Mouse (Mus musculus) neural tube, embryonic 10.5 days (tissue): Measurements from ENCODE around the gene Gcnt7.

Experiments used
- DNase-seq: peaks from one replicate; pipeline ENCODE4 v3.0.0-alpha.2; 2017; ENCODE audit warnings: low spot score; ENCODE audit errors: extremely low spot score

The Gcnt7 gene

DNA sequence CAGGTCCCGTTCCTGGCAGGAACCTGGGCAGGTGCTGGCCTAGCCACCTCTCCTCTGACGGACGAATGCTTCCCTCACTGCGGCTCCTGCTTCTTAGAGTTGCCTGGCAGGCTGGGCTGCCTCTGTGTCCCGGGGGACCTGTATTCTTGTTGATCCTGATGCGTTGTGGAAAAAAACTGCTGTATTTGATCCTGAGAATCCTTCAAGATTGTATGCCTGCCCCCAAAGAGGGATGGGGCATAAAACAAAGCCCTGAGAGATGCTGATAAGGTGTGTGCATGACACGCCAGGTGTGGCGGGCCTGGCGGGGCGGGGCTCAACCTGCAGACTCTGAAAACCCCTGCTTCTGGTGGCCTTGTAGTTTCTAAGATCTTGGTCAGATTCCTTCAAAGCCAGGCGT lies at the start of gene Gcnt7:
Gcnt7 (minus strand) TSS at position 101 of the 400 bp plus-strand sequence.
- DNase-seq: no peak

DNA sequence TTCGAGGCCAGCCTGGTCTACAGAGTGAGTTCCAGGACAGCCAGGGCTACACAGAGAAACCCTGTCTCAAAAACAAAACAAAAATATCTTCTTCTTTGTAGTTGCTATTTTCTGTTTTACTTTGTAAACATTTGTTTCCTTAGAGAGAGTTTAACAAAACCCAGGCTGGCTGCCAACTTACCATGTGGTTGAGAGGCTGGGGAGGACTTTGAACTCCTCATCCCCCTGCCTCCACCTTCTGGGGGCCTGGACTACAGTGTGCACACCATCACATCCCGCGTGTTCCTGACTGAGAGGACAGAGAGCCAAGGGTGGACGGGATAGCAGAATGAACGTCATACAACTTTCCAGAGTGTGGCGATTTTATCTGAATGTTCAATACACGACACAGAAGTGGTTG lies 47.7 kb upstream of the Gcnt7 start:
- no peak for DNase-seq

DNA sequence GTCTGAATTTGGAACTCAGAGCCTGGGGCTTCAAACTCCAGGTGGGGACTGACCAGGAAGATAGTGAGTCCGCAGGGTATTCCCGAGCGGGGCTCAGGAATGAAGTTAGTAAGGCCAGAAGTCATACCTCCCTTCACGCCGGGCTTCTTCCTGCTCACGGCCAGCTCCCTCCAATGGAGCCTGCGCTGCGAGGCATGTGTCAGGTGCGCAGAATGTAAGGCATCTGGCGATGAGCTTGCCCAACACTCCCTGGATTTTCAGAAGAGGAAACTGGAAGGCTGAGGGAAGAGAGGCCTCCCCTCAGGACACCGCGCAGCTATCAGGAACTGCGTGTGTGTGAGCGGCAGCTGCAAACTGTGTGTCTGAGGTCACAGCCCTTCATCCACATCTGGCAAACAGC lies 43.8 kb upstream of the Gcnt7 start:
- peak; percentile 38 for DNase-seq

DNA sequence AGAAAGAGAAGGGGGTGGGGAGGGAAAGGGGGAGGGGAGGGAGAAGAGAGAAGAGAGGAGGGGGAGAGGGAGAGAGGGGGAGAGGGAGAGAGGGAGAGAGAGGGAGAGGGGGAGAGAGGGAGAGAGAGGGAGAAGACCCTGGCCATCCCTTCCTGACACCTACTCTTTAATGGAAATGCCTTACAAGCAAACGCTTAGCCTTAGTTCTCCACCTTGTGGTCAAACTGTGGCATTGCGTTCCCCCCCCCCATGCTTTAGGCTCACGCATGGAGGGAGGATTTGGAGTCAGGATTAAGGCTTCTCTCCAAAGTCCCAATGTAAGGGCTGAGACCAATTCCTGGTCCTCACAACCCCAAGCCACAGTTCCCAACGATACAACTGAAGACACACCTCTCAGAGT lies 42.9 kb upstream of the Gcnt7 start:
- peak; percentile 79 for DNase-seq

DNA sequence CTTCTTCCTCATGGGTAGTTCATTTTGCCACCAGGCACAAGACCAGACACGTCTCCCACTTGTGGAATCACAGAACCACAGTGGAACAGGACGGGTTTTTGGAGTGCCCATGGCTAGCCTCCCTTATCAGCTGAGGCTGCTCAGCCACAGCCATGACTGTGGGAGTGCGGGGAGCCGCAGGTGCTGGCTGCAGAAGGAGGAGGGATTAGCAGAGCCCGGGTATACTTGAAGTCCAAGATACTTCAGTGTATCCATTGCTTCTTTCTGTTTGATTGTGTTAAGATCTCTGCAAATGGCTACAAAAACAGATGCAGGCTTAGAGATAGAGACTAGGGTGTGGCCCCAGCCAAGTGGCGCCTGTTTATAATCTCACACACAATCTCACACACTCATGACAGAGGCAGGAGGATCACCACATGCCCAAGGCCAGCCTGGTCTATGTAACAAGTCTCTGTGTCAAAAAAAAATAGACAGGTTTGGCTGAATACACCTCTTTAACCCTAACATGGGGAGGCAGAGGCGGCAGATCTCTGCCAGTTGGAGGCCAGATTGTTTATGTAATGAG lies 42.4 kb upstream of the Gcnt7 start:
- DNase-seq: no peak

DNA sequence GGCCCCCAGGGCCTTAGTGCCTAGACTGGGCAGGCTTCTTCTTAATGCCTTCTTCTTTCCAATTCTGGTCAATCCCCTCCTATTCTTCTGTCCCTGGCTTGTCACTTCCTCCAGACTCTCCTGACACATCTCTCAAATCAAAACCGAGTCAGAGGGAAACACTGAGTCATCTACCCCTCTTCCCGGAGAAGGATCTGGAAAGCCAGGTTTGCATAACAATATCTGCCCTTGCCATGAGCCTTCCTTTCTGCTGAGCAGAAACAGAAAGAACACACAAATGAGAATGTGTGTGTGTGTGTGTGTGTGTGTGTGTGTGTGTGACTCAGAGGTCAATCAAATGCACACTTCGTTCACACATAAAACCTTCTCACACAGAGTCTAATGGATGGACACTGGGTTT lies 40.4 kb upstream of the Gcnt7 start:
- DNase-seq: no peak

DNA sequence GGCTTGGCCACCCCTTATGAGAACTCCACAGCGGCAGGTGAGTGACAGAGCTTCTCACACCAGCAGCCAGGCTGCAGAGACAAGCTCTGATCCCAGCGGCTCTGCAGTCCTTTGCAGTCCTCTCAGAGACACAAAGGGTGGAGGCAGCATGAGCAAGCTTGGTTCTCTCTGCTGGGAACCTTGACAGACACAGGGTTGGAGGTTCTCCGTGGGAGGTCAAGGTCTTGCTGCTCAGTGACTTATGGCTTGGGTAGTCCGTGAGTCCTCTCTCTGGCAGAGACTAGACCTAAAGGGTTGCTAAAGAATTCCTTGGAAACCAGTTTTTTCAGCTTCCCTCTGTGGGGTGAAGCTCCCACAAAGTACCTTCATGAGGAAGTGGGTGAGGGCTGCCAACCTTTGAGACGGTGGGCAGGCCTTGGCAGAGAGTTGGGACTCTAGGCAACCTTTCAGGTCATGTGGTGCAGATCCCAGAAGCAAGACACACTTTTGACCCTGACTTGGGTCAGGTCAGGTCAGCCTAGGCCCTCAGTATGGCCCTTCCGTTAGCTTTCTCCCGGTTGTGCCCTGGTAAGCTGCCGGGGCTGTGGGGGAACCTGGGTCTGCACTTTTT lies 38.4 kb upstream of the Gcnt7 start:
- DNase-seq: no peak

DNA sequence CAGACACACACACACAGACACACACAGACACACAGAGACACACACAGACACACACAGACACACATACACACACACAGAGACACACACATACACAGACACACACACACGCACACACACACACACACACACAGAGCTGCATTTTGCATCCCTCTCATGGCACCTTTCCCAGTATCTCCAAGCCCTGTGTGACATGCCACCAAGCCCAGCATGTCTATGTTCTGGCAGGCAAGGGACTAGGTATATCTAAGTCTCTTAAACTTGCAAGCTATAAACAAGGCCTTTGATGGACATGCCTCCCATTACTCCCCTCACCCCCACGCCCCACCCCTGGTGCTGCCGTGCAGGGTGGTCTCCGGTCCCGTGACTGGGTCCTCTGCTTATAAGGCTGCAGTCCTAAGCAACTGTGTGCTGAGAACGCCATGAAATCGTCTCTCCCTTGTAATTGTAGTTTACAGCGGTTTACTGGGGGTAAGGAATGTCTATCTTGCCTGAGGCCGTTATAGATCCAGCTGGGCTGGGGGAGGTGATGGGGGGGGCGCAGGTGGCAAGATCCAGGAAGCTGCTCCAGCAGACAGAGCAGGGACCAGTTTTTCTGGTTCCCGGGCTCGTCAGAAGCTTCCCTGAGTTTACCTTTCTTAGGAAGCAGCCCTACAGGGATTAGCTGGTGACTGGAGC lies 26.4 kb upstream of the Gcnt7 start:
- no peak for DNase-seq

DNA sequence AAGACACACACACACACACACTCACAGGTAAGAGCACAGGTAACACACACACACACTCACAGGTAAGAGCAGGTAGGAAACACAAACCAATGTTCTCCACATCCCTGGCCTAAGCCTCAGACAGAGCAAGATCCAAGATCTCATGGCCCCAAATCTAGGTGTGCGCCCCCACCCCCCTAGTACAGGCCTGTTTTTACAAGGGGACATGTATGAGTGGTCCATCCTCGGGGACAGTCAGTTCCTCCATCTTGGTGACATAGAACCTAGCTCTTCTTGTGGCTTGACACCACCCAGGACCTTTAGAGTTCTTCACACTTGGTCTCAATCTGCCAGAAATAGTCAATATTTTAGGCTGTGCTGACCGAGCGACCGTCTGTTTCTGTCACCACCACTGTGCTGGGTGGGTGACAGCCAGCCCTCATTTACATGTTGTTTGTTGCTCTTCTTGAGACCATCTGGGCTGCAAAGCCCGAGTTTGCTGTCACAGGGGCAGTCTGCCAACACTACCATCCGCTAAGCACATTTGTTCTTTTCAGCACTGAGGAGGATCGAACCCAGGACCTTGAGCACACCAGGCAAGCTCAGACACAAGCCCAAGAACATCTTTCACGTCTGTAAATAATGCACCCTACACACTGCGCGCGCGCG lies 25.5 kb upstream of the Gcnt7 start:
- DNase-seq: no peak

DNA sequence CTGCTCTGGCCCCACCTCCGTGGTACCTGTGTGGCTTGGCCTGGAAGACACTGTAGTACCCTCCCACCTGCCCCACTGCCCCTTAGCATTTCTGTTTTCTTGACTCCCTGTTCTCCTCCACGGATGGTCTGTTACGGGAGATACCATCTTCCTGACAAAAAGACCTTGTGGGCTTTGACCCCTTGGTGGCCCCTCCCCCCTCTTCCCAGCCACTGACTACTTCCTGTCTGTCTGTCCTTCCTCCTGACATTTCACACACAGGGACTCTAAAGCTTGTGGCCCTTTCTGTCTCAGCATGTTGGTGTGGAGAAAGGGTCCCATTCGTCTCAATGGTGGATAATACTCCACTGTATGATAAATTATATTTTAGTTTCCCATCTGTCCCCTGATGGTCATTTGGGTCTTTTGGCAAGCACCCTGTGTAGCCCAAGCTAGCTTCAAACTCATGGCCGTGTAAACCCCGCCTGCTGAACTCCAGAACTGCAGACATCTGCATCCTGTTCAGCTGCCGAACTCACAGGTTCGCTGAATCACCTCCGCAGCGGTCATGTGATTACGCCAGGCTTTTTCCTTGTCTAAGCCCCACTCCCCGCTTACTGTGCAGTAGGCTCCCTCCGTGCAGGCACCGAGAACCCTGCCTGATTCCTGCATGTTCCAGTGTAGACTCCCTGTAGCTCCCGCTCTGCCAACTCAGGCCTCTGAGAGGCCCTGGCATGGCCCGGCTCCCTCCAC lies 23.4 kb upstream of the Gcnt7 start:
- no peak for DNase-seq

DNA sequence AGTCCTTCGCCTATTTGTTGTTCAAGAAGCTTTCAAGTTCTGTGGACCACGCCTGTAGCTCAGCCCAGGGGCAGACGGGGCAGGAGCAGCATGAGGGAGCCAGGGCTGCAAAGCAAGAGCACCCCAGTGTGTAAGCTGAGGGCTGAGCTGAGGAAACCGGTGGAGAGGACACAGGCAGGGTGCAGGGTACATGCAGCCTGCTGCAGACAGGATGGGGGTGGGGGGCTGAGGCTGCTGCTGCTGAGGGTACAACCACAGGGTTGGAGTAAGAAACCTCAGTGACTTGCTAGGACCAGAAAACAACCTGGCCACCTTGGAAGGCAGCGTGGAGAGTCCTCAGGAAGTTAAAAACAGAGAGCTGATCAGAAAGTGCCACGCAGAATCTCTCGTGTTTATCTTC lies 21.9 kb upstream of the Gcnt7 start:
- no peak for DNase-seq

DNA sequence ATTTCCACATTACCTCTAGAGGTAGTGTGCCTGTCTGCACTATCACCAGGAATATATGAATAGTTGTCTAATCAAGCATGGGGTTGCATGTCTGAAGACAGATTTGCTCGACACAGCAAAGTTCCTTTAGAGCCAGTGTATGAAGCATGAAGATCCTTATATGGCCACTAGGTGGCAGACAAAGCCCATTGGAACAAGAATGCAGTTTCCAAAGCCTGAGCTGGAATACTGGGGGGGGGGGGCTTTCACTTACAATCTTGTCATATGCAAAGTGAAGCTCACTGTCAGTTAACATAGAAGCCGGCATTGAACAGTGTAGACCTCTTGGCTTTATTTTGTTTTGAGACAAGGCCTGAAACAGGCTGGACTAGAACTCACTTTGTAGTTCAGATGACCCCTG lies 19.5 kb upstream of the Gcnt7 start:
- peak; percentile 50 for DNase-seq

DNA sequence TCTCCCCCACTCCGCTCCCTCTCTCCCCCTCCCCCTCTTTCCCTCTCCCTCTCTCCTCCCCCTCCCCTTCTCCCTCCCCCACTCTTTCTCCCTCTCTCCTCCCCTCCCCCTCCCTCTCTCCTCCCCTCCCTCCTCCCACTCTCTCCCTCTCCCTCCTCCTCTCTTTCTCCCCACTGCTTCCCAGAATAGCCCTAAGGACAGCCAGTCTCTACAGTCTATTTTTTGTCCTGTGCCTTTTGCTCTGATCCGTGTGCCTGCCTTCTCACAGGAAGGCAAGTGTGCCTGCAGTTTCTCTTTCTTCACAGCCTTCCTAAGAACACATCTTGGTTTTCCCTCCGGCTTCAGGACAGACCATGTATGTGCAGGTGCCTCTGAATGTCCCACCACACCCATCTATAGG lies 19.0 kb upstream of the Gcnt7 start:
- no peak for DNase-seq

DNA sequence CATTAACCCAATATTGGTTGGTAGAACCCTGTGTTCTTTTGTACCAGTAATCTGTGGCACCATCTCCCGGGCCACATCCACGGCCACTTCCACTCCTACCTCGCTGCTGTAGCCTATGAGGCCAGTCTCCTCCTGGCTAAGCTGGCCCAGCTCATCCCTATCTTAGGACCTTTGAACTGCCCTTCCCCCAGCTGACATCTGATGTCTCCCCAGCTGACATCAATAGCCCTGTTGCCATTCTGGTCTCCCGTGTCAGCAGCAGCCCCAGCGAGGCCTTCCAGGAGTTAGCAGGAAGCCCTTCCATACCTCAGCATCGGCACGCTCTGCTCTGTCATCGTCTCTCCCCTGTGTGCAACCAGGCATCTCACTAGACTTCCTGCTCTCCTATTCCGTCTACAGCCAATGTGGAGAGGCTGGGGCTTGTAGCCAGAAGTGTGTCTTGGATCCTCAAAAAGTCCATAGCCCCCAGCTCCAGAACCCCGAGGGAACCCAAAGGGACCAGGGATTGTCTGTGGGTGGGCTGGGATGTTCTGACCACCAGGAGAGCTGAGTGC lies 18.4 kb upstream of the Gcnt7 start:
- DNase-seq: no peak

DNA sequence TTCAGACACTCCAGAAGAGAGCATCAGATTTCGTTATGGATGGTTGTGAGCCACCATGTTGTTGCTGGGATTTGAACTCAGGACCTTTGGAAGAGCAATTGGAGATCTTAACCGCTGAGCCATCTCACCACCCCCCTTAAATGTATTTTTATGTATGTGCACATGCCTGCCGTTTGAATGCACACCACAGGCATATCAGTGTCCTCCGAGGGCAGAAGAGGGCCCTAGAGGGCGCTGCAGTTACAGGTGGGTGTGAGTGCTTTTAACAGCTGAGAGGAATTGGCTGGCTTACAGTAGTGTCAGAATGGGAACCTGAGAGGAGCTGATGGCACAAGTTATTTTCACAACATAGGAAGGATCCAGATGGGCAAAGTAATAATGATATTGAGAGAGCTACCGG lies 16.6 kb upstream of the Gcnt7 start:
- DNase-seq: no peak

DNA sequence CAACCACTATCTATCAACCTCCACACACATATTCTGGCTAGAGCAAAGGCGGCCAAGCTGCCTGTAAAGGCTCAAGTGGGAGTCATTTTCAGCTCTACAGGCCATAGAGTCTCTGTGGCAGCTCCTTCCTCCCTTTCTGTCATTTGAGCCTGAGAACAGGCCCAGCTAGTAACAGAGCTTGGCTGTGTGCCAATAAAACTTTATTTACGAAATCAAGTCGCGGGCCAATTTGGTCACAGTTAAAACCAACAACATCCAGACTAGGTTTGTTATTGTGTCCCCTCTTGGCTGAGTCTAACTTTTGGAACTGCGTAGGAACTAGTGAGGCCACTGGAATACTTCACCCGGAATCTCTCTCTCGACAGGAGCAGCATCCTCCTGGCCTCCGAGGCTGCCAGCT lies 15.2 kb upstream of the Gcnt7 start:
- no peak for DNase-seq

DNA sequence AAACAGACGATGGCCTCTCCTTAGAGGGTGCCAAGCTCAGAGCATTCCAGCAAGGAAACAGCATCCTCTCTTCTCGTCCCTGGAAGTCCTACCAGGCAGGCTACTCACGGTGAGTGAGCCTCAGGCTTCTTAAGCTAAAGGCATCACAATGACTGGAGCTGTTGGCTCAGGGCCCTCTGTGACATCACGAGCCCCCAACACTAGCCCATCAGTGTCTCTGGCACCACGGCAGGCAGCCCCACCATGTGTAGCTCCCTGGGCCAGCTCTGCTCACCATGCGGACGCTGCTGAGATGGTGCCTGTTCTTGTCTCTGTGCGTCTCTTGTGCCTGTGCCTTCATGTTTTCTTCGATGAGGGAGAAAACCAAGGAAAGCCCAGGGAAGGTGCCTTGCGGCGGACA lies 13.9 kb upstream of the Gcnt7 start, which contains the start of gene Fam209:
Fam209 (plus strand) TSS at position 203 of the 400 bp plus-strand sequence.
- DNase-seq: no peak

DNA sequence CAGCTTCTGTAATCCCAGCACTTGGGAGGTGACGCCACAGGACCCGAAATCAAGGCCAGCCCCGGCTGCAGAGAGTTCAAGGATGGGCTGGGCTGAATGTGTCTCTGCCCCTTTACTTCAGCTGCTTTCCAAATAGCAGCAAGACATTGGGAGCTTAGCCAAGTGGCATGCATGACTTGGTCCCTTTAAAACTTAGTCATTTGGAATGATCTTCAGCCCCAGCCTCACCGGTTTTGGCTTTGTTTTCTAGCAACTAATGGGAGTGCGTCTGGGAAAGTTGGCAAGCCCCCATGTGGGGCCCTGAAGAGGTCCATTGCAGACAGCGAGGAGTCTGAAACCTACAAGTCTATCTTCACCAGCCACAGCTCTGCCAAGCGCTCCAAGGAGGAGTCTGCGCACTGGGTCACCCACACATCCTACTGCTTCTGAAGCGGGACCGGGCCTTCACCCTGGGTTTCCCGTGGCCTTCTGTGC lies 10.0 kb upstream of the Gcnt7 start:
- DNase-seq: no peak

DNA sequence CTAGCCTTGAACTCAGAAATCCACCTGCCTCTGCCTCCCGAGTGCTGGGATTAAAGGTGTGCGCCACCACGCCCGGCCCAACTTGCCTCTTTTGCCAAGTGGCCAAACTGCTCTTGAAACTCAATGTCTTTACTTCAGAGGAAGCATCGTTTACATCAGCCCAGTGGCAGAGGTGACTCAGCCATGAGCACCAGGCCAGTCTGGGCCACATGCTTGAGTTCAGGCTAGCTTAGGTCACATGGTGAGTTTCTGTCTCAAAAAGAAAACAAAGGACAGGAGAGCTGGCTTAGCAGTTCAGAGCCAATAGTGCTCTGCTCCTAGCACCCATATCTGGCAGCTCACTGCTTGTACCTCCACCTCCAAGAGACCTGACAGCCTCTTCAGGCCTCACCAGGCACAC lies 8.8 kb upstream of the Gcnt7 start:
- no peak for DNase-seq

DNA sequence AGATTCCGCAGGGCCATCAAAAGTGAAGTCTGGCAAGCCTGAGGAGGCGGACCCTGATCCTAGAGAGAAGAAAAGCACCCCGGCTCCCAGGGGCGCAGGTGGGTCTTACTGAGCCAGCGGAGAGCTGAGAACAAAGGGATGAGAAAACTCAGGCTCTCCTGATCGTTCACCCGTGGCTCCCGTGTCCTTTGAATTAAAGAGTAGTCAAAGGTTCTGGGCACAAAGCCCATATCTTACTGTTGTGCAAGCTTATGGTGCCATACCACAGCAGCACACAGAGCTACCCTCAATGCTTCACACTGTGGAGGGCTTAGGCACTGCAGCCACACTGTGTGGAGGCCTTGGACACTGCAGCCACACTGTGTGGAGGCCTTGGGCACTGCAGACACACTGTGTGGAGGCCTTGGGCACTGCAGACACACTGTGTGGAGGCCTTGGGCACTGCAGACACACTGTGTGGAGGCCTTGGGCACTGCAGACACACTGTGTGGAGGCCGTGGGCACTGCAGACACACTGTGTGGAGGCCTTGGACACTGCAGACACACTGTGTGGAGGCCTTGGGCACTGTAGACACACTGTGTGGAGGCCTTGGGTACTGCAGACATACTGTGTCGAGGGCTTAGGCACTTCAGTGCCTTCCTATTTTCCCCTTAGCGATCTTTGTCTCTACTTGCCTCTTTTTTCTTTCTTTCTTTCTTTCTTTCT lies 8.2 kb upstream of the Gcnt7 start:
- no peak for DNase-seq

DNA sequence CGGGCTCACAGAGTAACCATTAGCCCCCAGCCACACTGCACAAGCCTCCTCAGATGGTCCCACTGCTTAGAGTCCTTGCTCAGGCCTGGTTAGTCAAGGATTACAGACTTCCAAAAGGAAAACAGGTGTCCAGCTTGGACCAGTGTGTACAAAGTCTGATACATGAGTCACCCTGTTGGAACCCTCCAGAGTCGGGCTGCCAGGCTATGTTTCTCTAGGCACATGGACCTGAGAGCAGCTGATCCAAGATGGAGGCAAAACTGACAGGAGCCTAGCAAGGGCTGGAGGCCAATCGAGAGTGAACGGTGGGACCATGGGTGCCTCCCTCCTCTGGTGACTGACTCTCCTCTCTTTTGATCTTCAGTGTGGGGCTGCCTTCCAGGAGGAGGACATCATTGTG lies 4.4 kb upstream of the Gcnt7 start:
- no peak for DNase-seq
